Mouse (Mus musculus) gastrocnemius, adult 18-20 months (tissue): Measurements from ENCODE around the gene Nagk. TPM values are rescaled to one million over a fixed set of nuclear protein-coding genes. Genes with fewer than 3 reads are reported as not detected.
"Not testable (repeated sequence)": the region's sequence is repeated elsewhere in the genome, so short reads cannot be mapped to it uniquely, and the experiment has no call there.

Source experiments
- DNase-seq: peaks from one replicate; pipeline ENCODE4 v3.0.0; 2021; ENCODE audit warnings: low spot score
- total RNA-seq, 2 experiments: library from RNA; stranded (reverse); gene quantifications; 2 replicates each; pipeline ENCODE4 v1.2.3; 2021

The Nagk gene
- total RNA-seq, 2 experiments from 2014 or later: 4.5 to 8.6 TPM

DNA sequence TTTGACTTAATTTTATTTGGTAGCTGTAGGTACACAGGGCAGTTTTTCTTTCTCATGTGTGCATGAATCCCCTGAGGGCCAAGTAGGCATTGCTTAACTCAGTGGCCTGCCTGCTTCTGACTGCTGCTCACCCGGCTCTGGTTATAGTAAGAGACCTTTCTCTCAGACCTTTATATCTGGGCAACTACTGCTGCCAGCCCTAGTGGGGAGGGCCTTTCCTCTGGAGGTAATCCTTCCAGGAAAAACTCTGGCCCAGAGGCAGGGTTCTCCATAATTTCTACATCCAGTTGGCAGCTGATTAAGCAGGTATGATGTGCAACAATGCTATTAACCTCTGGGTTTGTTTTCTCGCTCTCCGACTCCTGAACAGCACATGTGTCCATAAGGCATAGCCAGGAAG, 8.1 kb downstream of the Nagk start:
- DNase-seq: no peak

DNA sequence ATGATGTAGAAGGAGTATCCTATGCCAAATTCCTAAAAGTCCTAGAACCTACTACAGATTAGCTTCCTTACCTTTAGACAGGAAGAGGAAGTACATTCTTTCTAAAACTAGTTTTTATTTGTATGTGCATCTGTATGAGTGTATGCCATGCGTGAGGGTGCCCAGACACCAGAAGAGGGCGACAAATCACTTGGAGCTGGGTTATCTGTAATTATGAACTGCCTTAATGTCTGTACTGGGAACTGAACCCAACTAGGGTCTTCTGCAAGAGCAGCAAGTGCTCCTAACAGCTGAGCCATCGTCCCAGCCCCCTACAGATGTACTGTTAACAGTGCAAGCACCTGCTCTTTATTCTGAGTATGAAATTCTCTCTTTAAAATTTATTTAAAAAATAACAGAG, 21.0 kb downstream of the Nagk start:
- no peak for DNase-seq

GRCm38 (mm10) chr6:83818996-83819395, 24.2 kb downstream of the Nagk start:
- DNase-seq: no peak

DNA sequence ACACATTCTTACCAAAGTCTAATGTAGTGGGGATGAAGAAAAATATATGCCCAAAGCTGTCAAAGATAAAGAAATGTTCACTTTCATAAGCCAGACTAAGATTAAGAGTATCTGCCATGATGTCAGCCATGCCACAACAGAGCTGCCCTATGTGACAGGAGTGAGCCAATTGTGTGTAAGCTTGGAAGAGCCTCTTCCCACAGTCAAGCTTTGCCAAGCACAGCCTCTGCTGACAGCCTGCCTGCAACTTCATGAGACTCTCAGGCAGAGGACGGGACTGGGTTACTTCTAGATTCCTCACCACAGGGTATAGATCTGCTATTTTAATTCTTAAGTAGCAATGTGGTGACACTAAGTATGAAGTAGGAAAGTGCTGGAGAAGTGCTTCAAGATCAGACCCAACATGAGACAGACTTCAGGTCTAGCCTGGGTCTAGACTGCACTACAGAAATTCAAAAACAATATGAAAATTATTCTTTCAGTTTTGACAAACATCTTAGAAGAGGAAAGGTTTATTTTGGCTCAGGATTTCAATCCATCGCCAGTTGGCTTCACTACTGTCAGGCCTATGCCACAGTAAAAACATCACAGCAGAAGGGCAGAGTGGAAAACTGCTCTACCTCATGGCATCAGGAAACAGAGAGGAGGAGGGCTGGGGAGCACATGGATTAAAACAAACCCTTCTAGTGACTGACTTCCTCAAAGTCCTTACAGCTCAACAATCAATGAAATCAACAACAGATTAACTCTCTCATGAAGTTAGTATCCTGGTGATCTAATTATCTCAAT, 26.1 kb downstream of the Nagk start:
- no peak for DNase-seq

- no peak for DNase-seq
Observed at GRCm38 (mm10) chr6:83821856-83822255, 27.1 kb downstream of the Nagk start.

- DNase-seq: peak; percentile 11
Observed at GRCm38 (mm10) chr6:83830941-83831605, 36.3 kb downstream of the Nagk start.

GRCm38 (mm10) chr6:83831606-83832123, 36.9 kb downstream of the Nagk start, which contains the start of gene Paip2b:
Gene Paip2b (minus strand): TSS chr6:83831741.
- DNase-seq: peak; percentile 100

DNA sequence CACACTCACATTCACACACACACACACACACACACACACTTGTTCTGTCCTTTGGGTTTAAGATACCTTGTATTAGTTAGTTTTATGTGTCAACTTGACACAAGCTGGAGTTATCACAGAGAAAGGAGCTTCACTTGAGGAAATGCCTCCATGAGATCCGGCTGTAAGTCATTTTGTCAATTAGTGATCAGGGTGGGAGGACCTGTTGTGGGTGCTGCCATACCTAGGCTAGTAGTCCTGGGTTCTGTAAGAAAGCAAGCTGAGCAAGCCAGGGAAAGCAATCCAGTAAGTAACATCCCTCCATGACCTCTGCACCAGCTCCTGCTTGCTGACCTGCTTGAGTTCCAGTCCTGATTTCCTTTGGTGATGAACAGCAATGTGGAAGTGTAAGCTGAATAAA, 37.6 kb downstream of the Nagk start:
- DNase-seq: not testable (repeated sequence)

GRCm38 (mm10) chr6:83836826-83837225, 42.0 kb downstream of the Nagk start:
- no peak for DNase-seq

DNA sequence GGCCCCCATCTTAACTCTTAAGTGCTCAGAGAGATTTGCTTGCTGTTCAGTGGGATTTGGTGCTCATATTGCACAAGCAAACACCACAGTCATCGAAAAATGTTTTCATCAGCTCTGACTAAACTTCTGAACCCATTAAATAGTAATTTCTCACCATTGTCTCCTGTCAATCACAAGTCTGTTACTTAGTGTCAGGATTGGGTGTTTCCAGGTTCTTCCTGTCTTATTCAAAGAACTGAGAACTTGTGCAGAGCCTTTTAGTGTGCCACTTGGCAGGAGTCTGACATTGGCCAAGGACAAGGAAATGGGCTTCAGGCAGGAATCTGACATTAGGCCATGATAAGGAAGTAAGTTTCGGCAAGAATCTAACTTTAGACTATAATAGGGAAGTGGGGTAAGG, 43.3 kb downstream of the Nagk start:
- no peak for DNase-seq

GRCm38 (mm10) chr6:83840086-83840485, 45.3 kb downstream of the Nagk start:
- no peak for DNase-seq

- DNase-seq: no peak
Observed at GRCm38 (mm10) chr6:83844913-83845312, 50.1 kb downstream of the Nagk start.

GRCm38 (mm10) chr6:83846141-83846540, 51.4 kb downstream of the Nagk start:
- peak; percentile 68 for DNase-seq

DNA sequence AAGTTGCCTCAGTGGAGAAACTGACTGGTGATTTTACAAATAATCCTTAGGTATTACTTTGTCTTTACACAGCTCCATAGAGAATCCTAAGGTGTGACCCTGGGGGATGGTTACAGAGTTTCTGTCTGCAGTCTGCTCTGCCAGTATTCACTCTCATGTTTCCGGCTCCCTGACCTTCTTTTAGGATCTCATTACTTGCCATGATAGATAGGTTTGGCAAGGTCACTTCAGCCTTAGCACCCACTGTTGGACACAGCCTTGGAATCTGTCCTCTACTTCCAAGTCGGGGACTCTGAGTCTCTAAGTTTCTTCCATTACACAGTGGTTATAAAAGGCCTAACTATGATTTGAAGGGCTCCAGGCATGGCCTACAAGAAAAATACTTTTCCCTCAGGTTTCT, 54.7 kb downstream of the Nagk start:
- DNase-seq: peak; percentile 72

Other genes with a start within 250 kb of the Nagk start
- 1 to 10 TPM; 6.2 to 6.8 TPM for gene Stambp, start 222.3 kb upstream of the Nagk start, total RNA-seq
- gene Clec4f, start 138.8 kb upstream of the Nagk start, total RNA-seq: not detected
- not detected for gene Cd207, start 117.1 kb upstream of the Nagk start, total RNA-seq
- not detected for gene Vax2, start 83.7 kb upstream of the Nagk start, total RNA-seq
- not detected for gene Atp6v1b1, start 52.0 kb upstream of the Nagk start, total RNA-seq
- gene Ankrd53, start 32.3 kb upstream of the Nagk start, total RNA-seq: not detected
- gene Tex261, start 19.2 kb upstream of the Nagk start, total RNA-seq: 10 to 100 TPM; 41.1 to 55.3 TPM
- 100 to 1,000 TPM in 1 of 2 experiments, 10 to 100 TPM in 1; 97.9 to 101 TPM for gene Paip2b, start 36.8 kb downstream of the Nagk start, total RNA-seq
- 10 to 100 TPM; 33.6 to 44.5 TPM for gene Zfp638, start 72.1 kb downstream of the Nagk start, total RNA-seq
- gene Dysf, start 213.6 kb downstream of the Nagk start, total RNA-seq: 10 to 100 TPM; 71.9 to 75.9 TPM